ENCODE assay signal across 19 mouse cellular contexts in genomic region chr6:48600594-48600993, GRCm38 (mm10). TPM values are rescaled to one million over a fixed set of nuclear protein-coding genes. Genes with fewer than 3 reads are reported as not detected.
DNase-seq lines count a peak whose midpoint lies in the region; ATAC-seq and TF ChIP-seq lines count a peak whose summit lies in the region.
"Had no signal": no experiment of that assay in that cellular context is flagged by ENCODE, and none has a peak within 500 bp of the region (broad histone marks: within the 10 kb centered on the region; RNA-seq: fewer than 3 reads in every experiment).

No protein-coding gene starts in this region.

- H3K79me2 ChIP-seq in myocyte (ENCODE audit: control insufficient read depth, insufficient read depth) = peaks cover 10% of the 10 kb centered on the region

- no peaks in the 10 kb centered on the region for H3K27me3 ChIP-seq in forebrain, embryonic 12.5 days
- no peaks in the 10 kb centered on the region for H3K27me3 ChIP-seq in forebrain, postnatal 0 days (ENCODE audit: insufficient read depth, low read length)
- no peaks in the 10 kb centered on the region for H3K27me3 ChIP-seq in limb, embryonic 12.5 days
- H3K27me3 ChIP-seq in limb, embryonic 10.5 days (ENCODE audit: low read depth, poor library complexity, severe bottlenecking) = no peaks in the 10 kb centered on the region
- no peaks in the 10 kb centered on the region for H3K27me3 ChIP-seq in liver, embryonic 13.5 days
- H3K27me3 ChIP-seq in myocyte (ENCODE audit: control insufficient read depth, insufficient read depth, insufficient read length) = no peaks in the 10 kb centered on the region

- peaks cover 46% of the 10 kb centered on the region for H3K36me3 ChIP-seq in forebrain, embryonic 12.5 days (replicated peaks)
- peaks cover 30% of the 10 kb centered on the region for H3K36me3 ChIP-seq in forebrain, postnatal 0 days (ENCODE audit: insufficient read depth)
- peaks cover 47% of the 10 kb centered on the region for H3K36me3 ChIP-seq in limb, embryonic 12.5 days
- H3K36me3 ChIP-seq in limb, embryonic 10.5 days = peaks cover 57% of the 10 kb centered on the region
- peaks cover 44% of the 10 kb centered on the region for H3K36me3 ChIP-seq in liver, embryonic 13.5 days
- H3K36me3 ChIP-seq in myocyte (ENCODE audit: control insufficient read depth, insufficient read depth) = peaks cover 14% of the 10 kb centered on the region

- no peak for TF ChIP-seq POLR2A in myocyte (IDR thresholded peaks at IDR 0.05; ENCODE audit: insufficient read length, low read depth)

- DNase-seq in forebrain, postnatal 0 days = no peak
- no peak for DNase-seq in limb, embryonic 10.5 days (ENCODE audit: low spot score)
- DNase-seq in liver, embryonic 13.5 days = no peak
- no peak for DNase-seq in spleen, postnatal 36 days (ENCODE audit: low spot score in 2 of 2)
- DNase-seq: adrenal gland, postnatal 10 days; heart, postnatal 36 days; kidney, postnatal 10 days; lung, postnatal 36 days; thymus, postnatal 14 days had no signal

- TF ChIP-seq CTCF in forebrain, postnatal 0 days (IDR thresholded peaks at IDR 0.05; ENCODE audit: low read depth) = no peak

- H3K27ac ChIP-seq in forebrain, embryonic 12.5 days = peak overlapping the region; percentile 85; the same call in 1 of the 2 replicates
- no peak overlapping the region for H3K27ac ChIP-seq in forebrain, postnatal 0 days (ENCODE audit: low read depth, low read length)
- 0 out of 2 replicates have a peak overlapping the region, but pooled peaks have one; percentile 79 for H3K27ac ChIP-seq in limb, embryonic 12.5 days
- H3K27ac ChIP-seq in limb, embryonic 10.5 days = no peak overlapping the region
- H3K27ac ChIP-seq in liver, embryonic 13.5 days = no peak overlapping the region

- H3K9ac ChIP-seq in forebrain, embryonic 12.5 days = no peak overlapping the region
- no peak overlapping the region for H3K9ac ChIP-seq in forebrain, postnatal 0 days
- H3K9ac ChIP-seq in limb, embryonic 12.5 days (replicated peaks) = no peak overlapping the region
- no peak overlapping the region for H3K9ac ChIP-seq in liver, embryonic 13.5 days

- H3K9me3 ChIP-seq in forebrain, embryonic 12.5 days = peaks cover 21% of the 10 kb centered on the region
- peaks cover 12% of the 10 kb centered on the region; the same call in 1 of the 2 replicates for H3K9me3 ChIP-seq in forebrain, postnatal 0 days (ENCODE audit: low read length)
- H3K9me3 ChIP-seq in limb, embryonic 12.5 days = peaks cover 29% of the 10 kb centered on the region
- peaks cover 22% of the 10 kb centered on the region for H3K9me3 ChIP-seq in limb, embryonic 10.5 days (replicated peaks)
- H3K9me3 ChIP-seq in liver, embryonic 13.5 days (replicated peaks) = peaks cover 12% of the 10 kb centered on the region; the same call in 1 of the 2 replicates

- H3K4me1 ChIP-seq in forebrain, embryonic 12.5 days = peaks cover 18% of the 10 kb centered on the region
- H3K4me1 ChIP-seq in forebrain, postnatal 0 days (ENCODE audit: insufficient read depth) = peaks cover 9% of the 10 kb centered on the region; the same call in 1 of the 2 replicates
- peaks cover 15% of the 10 kb centered on the region; the same call in 1 of the 2 replicates for H3K4me1 ChIP-seq in limb, embryonic 12.5 days (replicated peaks)
- H3K4me1 ChIP-seq in limb, embryonic 10.5 days = peaks cover 23% of the 10 kb centered on the region
- H3K4me1 ChIP-seq in liver, embryonic 13.5 days (replicated peaks) = peaks cover 45% of the 10 kb centered on the region

- no peak overlapping the region for H3K4me3 ChIP-seq in forebrain, embryonic 12.5 days (replicated peaks)
- no peak overlapping the region for H3K4me3 ChIP-seq in forebrain, postnatal 0 days (ENCODE audit: low read depth, low read length)
- H3K4me3 ChIP-seq in limb, embryonic 12.5 days (replicated peaks) = no peak overlapping the region
- H3K4me3 ChIP-seq in limb, embryonic 10.5 days = no peak overlapping the region
- H3K4me3 ChIP-seq in liver, embryonic 13.5 days (replicated peaks) = no peak overlapping the region
- H3K4me3 ChIP-seq in myocyte = no peak overlapping the region

- H3K4me2 ChIP-seq in forebrain, embryonic 12.5 days = no peak overlapping the region
- H3K4me2 ChIP-seq in forebrain, postnatal 0 days (ENCODE audit: low read depth) = no peak overlapping the region
- H3K4me2 ChIP-seq in limb, embryonic 12.5 days = no peak overlapping the region
- peak overlapping the region; percentile 95; the same call in 1 of the 2 replicates for H3K4me2 ChIP-seq in liver, embryonic 13.5 days
- H3K4me2 ChIP-seq in myocyte (ENCODE audit: low read depth) = peak overlapping the region; percentile 95

- H3ac ChIP-seq in myocyte (ENCODE audit: control insufficient read depth, insufficient read length) = no peak overlapping the region

- ATAC-seq in forebrain, embryonic 12.5 days (ENCODE audit: low FRiP score) = no peak
- no peak for ATAC-seq in forebrain, postnatal 0 days
- no peak for ATAC-seq in limb, embryonic 12.5 days (ENCODE audit: insufficient number of reproducible peaks, insufficient read depth, low FRiP score, low TSS enrichment, low read depth)
- ATAC-seq in liver, embryonic 13.5 days (ENCODE audit: low read depth) = no peak
- no peak for ATAC-seq in inflammation-experienced regulatory T-cells, adult 6 months

- WGBS in forebrain, embryonic 12.5 days = 92% methylated on average over 1 of the region's 1 CpGs
- WGBS in forebrain, postnatal 0 days = 91% methylated on average over 1 of the region's 1 CpGs
- 87% methylated on average over 1 of the region's 1 CpGs for WGBS in limb, embryonic 12.5 days
- WGBS in limb, embryonic 10.5 days = 95% methylated on average over 1 of the region's 1 CpGs
- 59% methylated on average over 1 of the region's 1 CpGs for WGBS in liver, embryonic 13.5 days (ENCODE audit: insufficient replicate concordance)

RNA-seq across cellular contexts. Expression of gene Zfp775, which starts 1.3 kb away (rescaled TPM):
- 13.4 and 14.9 TPM in 2 replicates for polyA plus RNA-seq in forebrain, embryonic 12.5 days (2016; fragmentation: Nextera tagmentation; extraction: Ambion mirVana)
- total RNA-seq in forebrain, postnatal 0 days (2014; rRNA removed) = 10.2 and 10.3 TPM in 2 replicates
- 8.9 and 11.5 TPM in 2 replicates for polyA plus RNA-seq in forebrain, postnatal 0 days (2015; fragmentation: Nextera tagmentation; extraction: Ambion mirVana)
- polyA plus RNA-seq in limb, embryonic 12.5 days (2016; fragmentation: Nextera tagmentation; extraction: Ambion mirVana) = 9.7 and 10.5 TPM in 2 replicates
- 7.7 and 10.6 TPM in 2 replicates for polyA plus RNA-seq in limb, embryonic 10.5 days (2016; fragmentation: Nextera tagmentation; extraction: Ambion mirVana)
- polyA plus RNA-seq in liver, embryonic 13.5 days (2015; fragmentation: Nextera tagmentation; extraction: Ambion mirVana) = 1.9 and 2.0 TPM in 2 replicates
- polyA plus RNA-seq in myocyte (2012; fragmentation: generic; extraction: Trizol) = 4.1 TPM
- polyA plus RNA-seq in inflammation-experienced regulatory T-cells, adult 6 months (2017; shearing (Covaris generic)) = 1 to 10 TPM; 4.5 to 7.7 (median 7.3) TPM

RNA-seq across cellular contexts. Expression of gene Gm44965, which starts 6.9 kb away (rescaled TPM):
- not detected in 2 replicates for polyA plus RNA-seq in forebrain, embryonic 12.5 days (2016; fragmentation: Nextera tagmentation; extraction: Ambion mirVana)
- total RNA-seq in forebrain, postnatal 0 days (2014; rRNA removed) = not detected in 2 replicates
- polyA plus RNA-seq in forebrain, postnatal 0 days (2015; fragmentation: Nextera tagmentation; extraction: Ambion mirVana) = 1.2 TPM in 1 of 2 replicates, not detected in the other
- polyA plus RNA-seq in limb, embryonic 12.5 days (2016; fragmentation: Nextera tagmentation; extraction: Ambion mirVana) = 0.72 TPM in 1 of 2 replicates, not detected in the other
- polyA plus RNA-seq in limb, embryonic 10.5 days (2016; fragmentation: Nextera tagmentation; extraction: Ambion mirVana) = not detected in 2 replicates
- polyA plus RNA-seq in liver, embryonic 13.5 days (2015; fragmentation: Nextera tagmentation; extraction: Ambion mirVana) = not detected in 2 replicates
- 1.5 TPM for polyA plus RNA-seq in myocyte (2012; fragmentation: generic; extraction: Trizol)
- polyA plus RNA-seq in inflammation-experienced regulatory T-cells, adult 6 months (2017; shearing (Covaris generic)) = 1 to 10 TPM in 1 of 3 experiments, not detected in 2; 2.7 TPM
- total RNA-seq: ES-E14; layer of hippocampus, postnatal 14 days had no signal
- polyA plus RNA-seq: limb, embryonic 14.5 days; stomach, embryonic 14.5 days had no signal

RNA-seq across cellular contexts. Expression of gene Repin1, which starts 6.9 kb away (rescaled TPM):
- polyA plus RNA-seq in forebrain, embryonic 12.5 days (2016; fragmentation: Nextera tagmentation; extraction: Ambion mirVana) = 46.7 and 50.0 TPM in 2 replicates
- 40.7 and 55.0 TPM in 2 replicates for total RNA-seq in forebrain, postnatal 0 days (2014; rRNA removed)
- 26.4 and 29.3 TPM in 2 replicates for polyA plus RNA-seq in forebrain, postnatal 0 days (2015; fragmentation: Nextera tagmentation; extraction: Ambion mirVana)
- polyA plus RNA-seq in limb, embryonic 12.5 days (2016; fragmentation: Nextera tagmentation; extraction: Ambion mirVana) = 43.2 and 46.4 TPM in 2 replicates
- 53.1 and 57.3 TPM in 2 replicates for polyA plus RNA-seq in limb, embryonic 10.5 days (2016; fragmentation: Nextera tagmentation; extraction: Ambion mirVana)
- 8.1 and 10.4 TPM in 2 replicates for polyA plus RNA-seq in liver, embryonic 13.5 days (2015; fragmentation: Nextera tagmentation; extraction: Ambion mirVana)
- 15.3 TPM for polyA plus RNA-seq in myocyte (2012; fragmentation: generic; extraction: Trizol)
- 1 to 10 TPM; 2.7 to 6.3 (median 2.9) TPM for polyA plus RNA-seq in inflammation-experienced regulatory T-cells, adult 6 months (2017; shearing (Covaris generic))

RNA-seq across cellular contexts. Expression of gene Gm45021, which starts 11.2 kb away (rescaled TPM):
- not detected in 2 replicates for polyA plus RNA-seq in forebrain, embryonic 12.5 days (2016; fragmentation: Nextera tagmentation; extraction: Ambion mirVana)
- total RNA-seq in forebrain, postnatal 0 days (2014; rRNA removed) = 1.2 TPM in 1 of 2 replicates, not detected in the other
- not detected in 2 replicates for polyA plus RNA-seq in forebrain, postnatal 0 days (2015; fragmentation: Nextera tagmentation; extraction: Ambion mirVana)
- polyA plus RNA-seq in limb, embryonic 12.5 days (2016; fragmentation: Nextera tagmentation; extraction: Ambion mirVana) = not detected in 2 replicates
- polyA plus RNA-seq in limb, embryonic 10.5 days (2016; fragmentation: Nextera tagmentation; extraction: Ambion mirVana) = not detected in 2 replicates
- not detected in 2 replicates for polyA plus RNA-seq in liver, embryonic 13.5 days (2015; fragmentation: Nextera tagmentation; extraction: Ambion mirVana)
- not detected for polyA plus RNA-seq in myocyte (2012; fragmentation: generic; extraction: Trizol)
- not detected for polyA plus RNA-seq in inflammation-experienced regulatory T-cells, adult 6 months (2017; shearing (Covaris generic))
- total RNA-seq: adrenal gland, postnatal 10 days; ES-E14; gastrocnemius, adult 8-10 months; heart, adult 8-10 months; heart, postnatal 36 days; layer of hippocampus, postnatal 14 days had no signal
- polyA plus RNA-seq: stomach, embryonic 14.5 days had no signal

RNA-seq across cellular contexts. Expression of gene AI854703, which starts 26.0 kb away (rescaled TPM):
- 1.2 and 1.6 TPM in 2 replicates for polyA plus RNA-seq in forebrain, embryonic 12.5 days (2016; fragmentation: Nextera tagmentation; extraction: Ambion mirVana)
- 24.4 and 24.5 TPM in 2 replicates for total RNA-seq in forebrain, postnatal 0 days (2014; rRNA removed)
- polyA plus RNA-seq in forebrain, postnatal 0 days (2015; fragmentation: Nextera tagmentation; extraction: Ambion mirVana) = 18.5 and 23.8 TPM in 2 replicates
- polyA plus RNA-seq in limb, embryonic 12.5 days (2016; fragmentation: Nextera tagmentation; extraction: Ambion mirVana) = 0.79 and 1.3 TPM in 2 replicates
- polyA plus RNA-seq in limb, embryonic 10.5 days (2016; fragmentation: Nextera tagmentation; extraction: Ambion mirVana) = 1.1 and 1.3 TPM in 2 replicates
- polyA plus RNA-seq in liver, embryonic 13.5 days (2015; fragmentation: Nextera tagmentation; extraction: Ambion mirVana) = 0.20 and 0.28 TPM in 2 replicates
- 0.01 TPM for polyA plus RNA-seq in myocyte (2012; fragmentation: generic; extraction: Trizol)
- 1 to 10 TPM in 2 of 3 experiments, under 1 TPM in 1; 0.40 to 2.2 (median 2.1) TPM for polyA plus RNA-seq in inflammation-experienced regulatory T-cells, adult 6 months (2017; shearing (Covaris generic))

Comparison
In these comparisons a context has a peak if more than half of its experiments do, and no peak if none do; other contexts are left out.
1. H3K27ac ChIP-seq: peak in forebrain, embryonic 12.5 days (single experiment) and limb, embryonic 12.5 days (single experiment); none in forebrain, postnatal 0 days (single experiment), limb, embryonic 10.5 days (single experiment) and liver, embryonic 13.5 days (single experiment).
2. H3K4me2 ChIP-seq: peak in liver, embryonic 13.5 days (single experiment) and myocyte (single experiment); none in forebrain, embryonic 12.5 days (single experiment), forebrain, postnatal 0 days (single experiment) and limb, embryonic 12.5 days (single experiment).